Mouse (Mus musculus): ENCODE data around the gene Kcna5.

GRCm38 (mm10) chr6:126500985-126501384 is 34.2 kb downstream of the Kcna5 start:
- TF ChIP-seq CTCF (IDR thresholded peaks at IDR 0.05; ENCODE audit: low read depth, low read length) = no peak
- TF ChIP-seq POLR2A (IDR thresholded peaks at IDR 0.05; ENCODE audit: extremely low read depth, insufficient read depth, low read length) = no peak

All from liver, adult 2 months (tissue).